Mouse (Mus musculus) skeletal muscle tissue, adult 2 months (tissue): ENCODE results near the gene Gm10228.
"Not testable (repeated sequence)": the region's sequence is repeated elsewhere in the genome, so short reads cannot be mapped to it uniquely, and the experiment has no call there.

Source experiments
- DNase-seq: peaks from one replicate; pipeline ENCODE4 v3.0.0-alpha.2; 2012; ENCODE audit warnings: low read depth, low spot score

Gm10228 gene

DNA sequence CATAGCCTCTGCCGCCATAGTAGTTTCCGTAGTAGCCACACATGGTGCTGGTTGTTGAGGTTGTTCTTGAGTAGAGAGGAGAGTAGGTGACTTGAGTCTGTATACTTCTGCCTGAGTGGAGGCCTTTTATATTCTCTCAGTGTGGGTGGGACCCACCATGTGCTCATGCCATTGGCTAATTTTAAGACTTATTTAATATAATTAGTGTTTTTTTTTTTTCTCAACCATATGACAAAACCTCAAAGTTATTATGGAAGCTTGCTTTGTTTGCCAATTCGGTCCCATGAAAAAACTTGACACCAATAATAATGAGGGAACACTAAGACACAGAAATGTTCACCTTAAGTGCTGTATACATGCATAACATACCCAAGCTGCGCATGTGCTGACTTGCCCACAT lies at the start of gene Gm10228:
Gene Gm10228, minus strand, starts transcription at position 101 of the 400 bp plus-strand sequence.
- DNase-seq: not testable (repeated sequence)

GRCm38 (mm10) chr16:89071041-89071440 lies 29.8 kb upstream of the Gm10228 start:
- not testable (repeated sequence) for DNase-seq

DNA sequence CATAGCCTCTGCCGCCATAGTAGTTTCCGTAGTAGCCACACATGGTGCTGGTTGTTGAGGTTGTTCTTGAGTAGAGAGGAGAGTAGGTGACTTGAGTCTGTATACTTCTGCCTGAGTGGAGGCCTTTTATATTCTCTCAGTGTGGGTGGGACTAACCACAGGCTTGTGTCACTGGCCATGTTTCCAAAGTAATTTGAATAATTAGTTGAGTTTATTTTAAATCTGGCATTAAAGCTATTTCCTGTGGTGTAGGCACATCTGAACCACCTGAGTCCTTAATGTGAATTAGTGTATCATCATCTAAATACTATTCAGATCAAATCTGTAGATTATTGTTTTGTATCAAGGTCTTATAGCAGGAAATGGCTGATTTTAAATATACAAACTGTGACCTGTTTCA lies 22.6 kb upstream of the Gm10228 start, which contains the start of gene 1110025L11Rik:
Gene 1110025L11Rik, minus strand, starts transcription at position 101 of the 400 bp plus-strand sequence.
- DNase-seq: not testable (repeated sequence)

DNA sequence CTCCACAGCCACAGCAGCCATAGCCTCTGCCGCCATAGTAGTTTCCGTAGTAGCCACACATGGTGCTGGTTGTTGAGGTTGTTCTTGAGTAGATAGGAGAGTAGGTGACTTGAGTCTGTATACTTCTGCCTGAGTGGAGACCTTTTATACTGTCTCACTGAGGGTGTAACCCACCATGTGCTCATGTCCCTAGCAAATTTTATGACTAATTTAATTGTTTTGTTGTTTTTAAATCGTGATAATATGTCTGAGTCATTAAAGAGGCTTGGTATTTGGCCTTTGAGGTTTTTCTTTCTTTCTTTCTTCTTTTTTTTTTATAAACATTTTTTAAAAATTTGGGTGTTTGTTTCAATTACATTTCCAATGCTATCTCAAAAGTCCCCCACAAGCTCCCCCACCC lies 6.5 kb upstream of the Gm10228 start, which contains the start of gene Krtap6-5:
Gene Krtap6-5, minus strand, starts transcription at position 101 of the 400 bp plus-strand sequence.
- no peak for DNase-seq

DNA sequence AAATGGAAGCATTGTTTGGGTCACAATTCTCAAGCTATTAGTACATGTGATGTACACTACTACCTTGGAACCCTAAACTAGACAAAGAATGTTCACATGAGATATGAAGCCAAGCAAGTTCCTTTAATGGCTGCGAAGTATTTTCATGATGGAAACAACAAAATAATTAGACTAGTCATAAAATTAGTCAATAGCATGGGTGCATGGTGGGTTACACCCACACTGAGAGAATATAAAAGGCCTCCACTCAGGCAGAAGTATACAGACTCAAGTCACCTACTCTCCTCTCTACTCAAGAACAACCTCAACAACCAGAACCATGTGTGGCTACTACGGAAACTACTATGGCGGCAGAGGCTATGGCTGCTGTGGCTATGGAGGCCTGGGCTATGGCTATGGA lies 9.9 kb downstream of the Gm10228 start, which contains the start of gene Krtap6-1:
Gene Krtap6-1, plus strand, starts transcription at position 301 of the 400 bp plus-strand sequence.
- not testable (repeated sequence) for DNase-seq

GRCm38 (mm10) chr16:89014984-89015383 lies 26.3 kb downstream of the Gm10228 start, which contains the start of gene Gm10229:
Gm10229 (plus strand) TSS chr16:89015284.
- not testable (repeated sequence) for DNase-seq

- DNase-seq: no peak
Measured at GRCm38 (mm10) chr16:89013973-89014372, 27.3 kb downstream of the Gm10228 start.

- no peak for DNase-seq
Measured at GRCm38 (mm10) chr16:89010659-89011058, 30.6 kb downstream of the Gm10228 start, which contains the start of gene Krtap22-2. Krtap22-2 (minus strand) TSS chr16:89010759.
